Mouse (Mus musculus): ENCODE results near the gene Eif1ad. TPM values are rescaled to one million over a fixed set of nuclear protein-coding genes. Genes with fewer than 3 reads are reported as not detected.
"Not testable (repeated sequence)": the region's sequence is repeated elsewhere in the genome, so short reads cannot be mapped to it uniquely, and the experiment has no call there.

Gene Eif1ad
- 64.3 and 69.5 TPM in 2 replicates for polyA plus RNA-seq (2015; fragmentation: Nextera tagmentation; extraction: Ambion mirVana)

GRCm38 (mm10) chr19:5366175-5367052 lies at the start of gene Eif1ad:
Gene Eif1ad, plus strand, starts transcription at chr19:5366741.
- Histone ChIP-seq H3K27ac (peak within 1 kb of the TSS; percentile 93), H3K4me3 (peak within 1 kb of the TSS; percentile 98), H3K4me1 (peaks cover 23% of the 10 kb centered on the region), H3K27me3 (no peaks in the 10 kb centered on the region), H3K36me3 (ENCODE audit: poor library complexity, severe bottlenecking) (peaks cover 56% of the 10 kb centered on the region), H3K9ac (peak within 1 kb of the TSS; percentile 92), H3K4me2 (peak within 1 kb of the TSS; percentile 91), H3K9me3 (replicated peaks) (no peaks in the 10 kb centered on the region)
- ATAC-seq: peak; percentile 97
- WGBS: under 1% methylated on average over 76 of the region's 92 CpGs

GRCm38 (mm10) chr19:5323801-5324200 lies 42.7 kb upstream of the Eif1ad start:
- H3K9me3 ChIP-seq (replicated peaks): no peaks in the 10 kb centered on the region
- ATAC-seq: no peak
- 63% methylated on average over 17 of the region's 17 CpGs for WGBS

GRCm38 (mm10) chr19:5327970-5328369 lies 38.6 kb upstream of the Eif1ad start:
- Histone ChIP-seq H3K4me3 (no peak overlapping the region), H3K36me3 (ENCODE audit: poor library complexity, severe bottlenecking) (no peaks in the 10 kb centered on the region), H3K4me2 (no peak overlapping the region), H3K9ac (no peak overlapping the region), H3K27ac (no peak overlapping the region), H3K9me3 (replicated peaks) (no peaks in the 10 kb centered on the region), H3K4me1 (no peaks in the 10 kb centered on the region), H3K27me3 (no peaks in the 10 kb centered on the region)
- ATAC-seq: no peak
- WGBS: 74% methylated on average over 19 of the region's 19 CpGs

More at GRCm38 (mm10) chr19:5323801-5324200, 42.7 kb upstream of the Eif1ad start:
- Histone ChIP-seq H3K4me1 (no peaks in the 10 kb centered on the region), H3K9ac (no peak overlapping the region), H3K27ac (no peak overlapping the region), H3K36me3 (ENCODE audit: poor library complexity, severe bottlenecking) (no peaks in the 10 kb centered on the region), H3K4me3 (no peak overlapping the region), H3K27me3 (no peaks in the 10 kb centered on the region), H3K4me2 (no peak overlapping the region)

- Histone ChIP-seq H3K27ac (no peak overlapping the region), H3K4me1 (no peaks in the 10 kb centered on the region), H3K9me3 (replicated peaks) (no peaks in the 10 kb centered on the region), H3K9ac (no peak overlapping the region), H3K27me3 (no peaks in the 10 kb centered on the region), H3K4me3 (no peak overlapping the region), H3K4me2 (no peak overlapping the region), H3K36me3 (ENCODE audit: poor library complexity, severe bottlenecking) (no peaks in the 10 kb centered on the region)
- WGBS: 82% methylated on average over 5 of the region's 5 CpGs
- ATAC-seq: no peak
Observed at GRCm38 (mm10) chr19:5334741-5335140, 31.8 kb upstream of the Eif1ad start.

GRCm38 (mm10) chr19:5335441-5335840 lies 31.1 kb upstream of the Eif1ad start, which contains the start of gene Catsper1:
Gene Catsper1, plus strand, starts transcription at chr19:5335741.
- Histone ChIP-seq H3K9ac (no peak within 1 kb of the TSS), H3K27me3 (no peaks in the 10 kb centered on the region), H3K9me3 (replicated peaks) (no peaks in the 10 kb centered on the region), H3K36me3 (ENCODE audit: poor library complexity, severe bottlenecking) (no peaks in the 10 kb centered on the region), H3K4me2 (no peak within 1 kb of the TSS), H3K27ac (no peak within 1 kb of the TSS), H3K4me1 (no peaks in the 10 kb centered on the region), H3K4me3 (no peak within 1 kb of the TSS)
- no peak for ATAC-seq
- 92% methylated on average over 6 of the region's 6 CpGs for WGBS

- 20% methylated on average over 5 of the region's 5 CpGs for WGBS
- no peak overlapping the region for H3K4me2 ChIP-seq
- no peaks in the 10 kb centered on the region for H3K27me3 ChIP-seq
- H3K9ac ChIP-seq: no peak overlapping the region
- no peak for ATAC-seq
- no peak overlapping the region for H3K4me3 ChIP-seq
- no peaks in the 10 kb centered on the region for H3K4me1 ChIP-seq
- no peaks in the 10 kb centered on the region for H3K9me3 ChIP-seq (replicated peaks)
- no peaks in the 10 kb centered on the region for H3K36me3 ChIP-seq (ENCODE audit: poor library complexity, severe bottlenecking)
- no peak overlapping the region for H3K27ac ChIP-seq
Observed at GRCm38 (mm10) chr19:5337975-5338374, 28.6 kb upstream of the Eif1ad start.

- H3K27ac ChIP-seq: no peak overlapping the region
- no peak overlapping the region for H3K4me3 ChIP-seq
- ATAC-seq: no peak
- H3K4me2 ChIP-seq: no peak overlapping the region
- H3K27me3 ChIP-seq: no peaks in the 10 kb centered on the region
- H3K9me3 ChIP-seq (replicated peaks): no peaks in the 10 kb centered on the region
- 91% methylated on average over 7 of the region's 7 CpGs for WGBS
- no peak overlapping the region for H3K9ac ChIP-seq
- no peaks in the 10 kb centered on the region for H3K4me1 ChIP-seq
- H3K36me3 ChIP-seq (ENCODE audit: poor library complexity, severe bottlenecking): no peaks in the 10 kb centered on the region
Observed at GRCm38 (mm10) chr19:5341360-5341759, 25.2 kb upstream of the Eif1ad start.

- no peaks in the 10 kb centered on the region for H3K9me3 ChIP-seq (replicated peaks)
- H3K4me1 ChIP-seq: peaks cover 7% of the 10 kb centered on the region
- ATAC-seq: no peak
- no peak overlapping the region for H3K27ac ChIP-seq
- H3K4me2 ChIP-seq: no peak overlapping the region
- H3K9ac ChIP-seq: no peak overlapping the region
- H3K4me3 ChIP-seq: no peak overlapping the region
- 88% methylated on average over 6 of the region's 6 CpGs for WGBS
- H3K36me3 ChIP-seq (ENCODE audit: poor library complexity, severe bottlenecking): no peaks in the 10 kb centered on the region
- H3K27me3 ChIP-seq: peaks cover under 1% of the 10 kb centered on the region; the same call in 1 of the 2 replicates
Observed at GRCm38 (mm10) chr19:5345297-5346131, 21.0 kb upstream of the Eif1ad start.

GRCm38 (mm10) chr19:5348064-5348463 lies 18.5 kb upstream of the Eif1ad start:
- Histone ChIP-seq H3K27ac (no peak overlapping the region), H3K9ac (no peak overlapping the region), H3K4me1 (peaks cover 7% of the 10 kb centered on the region), H3K9me3 (replicated peaks) (no peaks in the 10 kb centered on the region), H3K27me3 (peaks cover 3% of the 10 kb centered on the region; the same call in 1 of the 2 replicates), H3K36me3 (ENCODE audit: poor library complexity, severe bottlenecking) (no peaks in the 10 kb centered on the region), H3K4me2 (no peak overlapping the region), H3K4me3 (no peak overlapping the region)
- ATAC-seq: no peak
- 79% methylated on average over 6 of the region's 6 CpGs for WGBS

GRCm38 (mm10) chr19:5348526-5349501 lies 17.7 kb upstream of the Eif1ad start:
- ATAC-seq: no peak
- Histone ChIP-seq H3K27me3 (peaks cover 3% of the 10 kb centered on the region; the same call in 1 of the 2 replicates), H3K4me2 (peak overlapping the region; percentile 66), H3K4me1 (peaks cover 7% of the 10 kb centered on the region), H3K27ac (no peak overlapping the region), H3K4me3 (peak overlapping the region; percentile 36), H3K36me3 (ENCODE audit: poor library complexity, severe bottlenecking) (no peaks in the 10 kb centered on the region), H3K9ac (peak overlapping the region; percentile 62), H3K9me3 (replicated peaks) (no peaks in the 10 kb centered on the region)
- 5% methylated on average over 34 of the region's 34 CpGs for WGBS

GRCm38 (mm10) chr19:5349502-5349873 lies 17.1 kb upstream of the Eif1ad start, which contains the start of gene Cst6:
Gene Cst6, minus strand, starts transcription at chr19:5349574.
- H3K27ac ChIP-seq; H3K4me1 ChIP-seq; H3K9me3 ChIP-seq (replicated peaks); H3K36me3 ChIP-seq (ENCODE audit: poor library complexity, severe bottlenecking); H3K27me3 ChIP-seq; ATAC-seq: not testable (repeated sequence)
- WGBS: 65% methylated on average over 6 of the region's 6 CpGs
- Histone ChIP-seq H3K4me2 (peak within 1 kb of the TSS; percentile 66), H3K9ac (peak within 1 kb of the TSS; percentile 62), H3K4me3 (peak within 1 kb of the TSS; percentile 36)
